Mouse (Mus musculus) lung, postnatal 0 days (tissue): Measurements from ENCODE around the gene Olfr1290.

Source experiments
- CTCF ChIP-seq: IDR thresholded peaks from 2 replicates; pipeline ENCODE4 v1.5.1; 2016; ENCODE audit warnings: antibody characterized with exemption, mild to moderate bottlenecking
- EP300 ChIP-seq: IDR thresholded peaks from 2 replicates; pipeline ENCODE4 v1.6.1; 2016; ENCODE audit warnings: antibody characterized with exemption, mild to moderate bottlenecking, control low read depth

DNA sequence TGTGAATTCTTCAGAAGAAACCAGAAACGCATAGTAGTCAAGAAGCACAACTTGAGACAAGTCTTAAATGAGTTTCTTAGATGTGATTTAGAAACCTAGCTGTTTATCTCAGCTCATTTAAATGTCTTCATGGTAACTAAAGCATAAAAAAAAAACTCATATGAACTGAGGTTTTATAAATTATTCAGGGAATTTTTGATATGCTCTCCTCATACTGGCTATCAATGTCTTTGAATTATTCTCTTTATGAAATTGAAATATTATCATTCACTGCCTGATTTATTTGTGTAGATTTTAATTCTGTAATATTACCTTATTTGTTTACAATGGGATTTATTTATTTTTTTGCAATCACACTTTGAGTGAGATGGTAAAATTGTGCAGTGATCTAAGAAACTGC, 13.1 kb downstream of the Olfr1290 start, which contains the start of gene Olfr1289:
- TF ChIP-seq EP300 (no peak), CTCF (no peak)
